Mouse (Mus musculus) G1E (cell line): ENCODE results near the gene Sema5a. TPM values are rescaled to one million over a fixed set of nuclear protein-coding genes. Genes with fewer than 3 reads are reported as not detected.
"Not testable (repeated sequence)": the region's sequence is repeated elsewhere in the genome, so short reads cannot be mapped to it uniquely, and the experiment has no call there.

Source experiments
- ATAC-seq: 2 replicates; pipeline ENCODE4 v1.8.0; 2016; ENCODE audit warnings: mild to moderate bottlenecking; ENCODE audit not compliant: insufficient number of reproducible peaks, poor library complexity, low FRiP score, severe bottlenecking; ENCODE audit errors: extremely low read depth
- DNase-seq: peaks from one replicate; pipeline ENCODE4 v3.0.0; 2012; ENCODE audit warnings: low spot score
- H3K27me3 ChIP-seq: 2 replicates; pipeline ENCODE4 v1.6.1; 2012; ENCODE audit warnings: mild to moderate bottlenecking, low read length, inconsistent platforms; ENCODE audit not compliant: insufficient read depth
- H3K36me3 ChIP-seq: replicated peaks from 2 replicates; pipeline ENCODE3; 2012; ENCODE audit warnings: mild to moderate bottlenecking, inconsistent platforms
- H3K4me1 ChIP-seq: 2 replicates; pipeline ENCODE4 v1.6.1; 2012; ENCODE audit warnings: low read depth, low read length, inconsistent platforms, mixed read lengths; ENCODE audit not compliant: insufficient read depth
- H3K4me3 ChIP-seq: 2 replicates; pipeline ENCODE4 v1.5.1; 2012; ENCODE audit warnings: low read depth, mild to moderate bottlenecking, inconsistent platforms, low read length, moderate library complexity, mixed read lengths
- H3K9me3 ChIP-seq: replicated peaks from 2 replicates; pipeline ENCODE4 v1.6.1; 2012; ENCODE audit warnings: inconsistent platforms
- CTCF ChIP-seq: IDR thresholded peaks from 2 replicates; pipeline ENCODE4 v1.5.1; 2012; ENCODE audit warnings: low read depth, low read length, inconsistent platforms, mixed read lengths
- GATA1 ChIP-seq: IDR thresholded peaks from 2 replicates; pipeline ENCODE4 v1.6.1; 2012; ENCODE audit warnings: borderline replicate concordance, low read length, inconsistent platforms, mixed read lengths
- GATA2 ChIP-seq: IDR thresholded peaks from 2 replicates; pipeline ENCODE4 v1.6.1; 2012; ENCODE audit warnings: low read depth, low read length, inconsistent platforms, borderline replicate concordance
- POLR2AphosphoS5 ChIP-seq: IDR thresholded peaks from 2 replicates; pipeline ENCODE4 v1.6.1; 2012; ENCODE audit warnings: low read depth, low read length, inconsistent platforms; ENCODE audit not compliant: insufficient replicate concordance
- TAL1 ChIP-seq: conservative IDR thresholded peaks from 2 replicates; pipeline ENCODE4 v1.6.1; 2012; ENCODE audit warnings: low read depth, low read length, inconsistent platforms, mixed read lengths
- polyA plus RNA-seq: library from polyadenylated mRNA; stranded (reverse); fragments of >175 nt; gene quantifications from 2 replicates; pipeline ENCODE4 v1.2.3, GENCODE M21; 2012
- total RNA-seq, 2 experiments: library from RNA; stranded (forward) in 1 of 2; stranded (reverse) in 1 of 2; fragments of 200-1000 nt in 1 of 2; fragments of >200 nt in 1 of 2; fragmentation: Nextera tagmentation in 1 of 2; gene quantifications; 2 replicates each; pipeline ENCODE4 v1.2.3; 2014 to 2017

Gene Sema5a
- total RNA-seq (2014; fragmentation: Nextera tagmentation) (not detected in 2 replicates), total RNA-seq (2017) (0.17 and 0.33 TPM in 2 replicates), polyA plus RNA-seq (not detected in 2 replicates)

DNA sequence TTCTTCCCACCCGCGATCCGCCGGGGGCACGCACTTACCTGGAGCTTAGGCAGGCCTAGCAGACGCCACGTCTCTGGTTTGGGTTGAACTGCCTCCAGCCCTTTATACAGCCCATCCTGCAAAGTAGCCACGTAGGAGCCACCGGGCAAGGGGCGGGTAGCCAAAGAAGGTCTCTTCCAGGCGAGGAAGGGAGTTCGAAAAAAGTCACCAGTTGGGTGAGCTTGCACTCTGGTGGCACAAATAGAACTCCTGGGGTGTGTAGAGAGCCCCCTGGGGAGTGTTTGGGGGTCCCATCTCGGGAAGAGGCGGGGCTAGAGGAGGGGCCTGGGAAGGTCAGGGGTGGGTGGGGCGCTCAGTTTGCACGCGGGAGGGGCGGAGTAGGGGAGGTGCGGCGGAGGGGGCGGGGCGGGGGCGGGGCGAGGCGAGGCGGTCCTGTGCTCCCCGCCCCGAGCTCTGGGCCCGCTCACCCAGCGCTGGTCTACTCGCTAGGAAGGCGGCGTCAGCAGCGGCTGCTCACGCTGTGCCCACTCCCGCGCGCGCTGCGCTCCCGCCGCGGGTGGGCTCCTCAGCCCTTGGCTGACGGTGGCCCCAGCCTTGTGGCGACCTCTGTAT is at the start of gene Sema5a:
Gene Sema5a (plus strand): TSS at position 467 of the 612 bp plus-strand sequence.
- Histone ChIP-seq H3K4me3 (no peak within 1 kb of the TSS), H3K36me3 (no peaks in the 10 kb centered on the region), H3K9me3 (peaks cover 17% of the 10 kb centered on the region), H3K27me3 (no peaks in the 10 kb centered on the region), H3K4me1 (no peaks in the 10 kb centered on the region)
- ATAC-seq (no peak), DNase-seq (no peak)
- TF ChIP-seq TAL1 (no peak), POLR2AphosphoS5 (no peak), GATA1 (no peak), GATA2 (no peak), CTCF (no peak)

DNA sequence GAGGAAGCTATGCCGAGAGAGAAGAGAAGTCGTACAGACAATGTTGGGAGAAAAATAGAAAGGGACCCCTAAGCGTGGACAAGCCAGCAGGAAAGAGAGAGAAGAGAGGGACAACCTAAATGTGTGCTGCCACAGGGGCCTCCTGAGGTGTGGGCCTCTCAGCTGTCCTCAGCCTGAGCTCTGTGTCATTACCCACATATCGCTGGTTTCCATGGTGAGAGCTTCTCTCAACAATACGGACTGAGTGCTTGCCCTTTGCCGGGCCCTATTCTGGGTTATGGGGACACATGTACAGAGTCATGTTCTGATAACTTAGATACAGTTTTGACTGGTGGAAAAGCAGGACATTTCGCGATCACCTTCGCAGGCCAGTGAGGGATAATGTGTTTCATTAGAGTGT is 46.5 kb upstream of the Sema5a start:
- H3K4me1 ChIP-seq = no peaks in the 10 kb centered on the region
- TF ChIP-seq CTCF (no peak), POLR2AphosphoS5 (no peak), GATA2 (no peak), TAL1 (no peak)

DNA sequence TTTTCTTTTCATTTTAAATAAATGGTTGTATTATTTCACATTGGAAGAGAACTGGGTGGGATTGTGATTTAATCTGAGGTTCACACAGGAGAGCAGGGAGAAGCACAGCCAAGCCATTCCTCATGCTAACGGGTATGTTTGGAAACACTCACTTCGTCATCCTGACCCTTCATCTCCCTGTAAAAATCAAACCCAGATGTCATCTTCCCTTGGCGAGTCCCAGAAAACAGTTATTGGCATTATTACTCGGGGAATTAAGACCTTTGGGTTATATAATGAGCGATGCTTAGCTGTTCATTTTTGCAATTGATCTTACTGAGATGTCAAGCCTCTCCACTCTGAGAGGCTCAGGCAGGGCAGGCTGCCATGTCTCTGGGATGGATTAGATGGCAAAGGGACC is 46.0 kb upstream of the Sema5a start:
- Histone ChIP-seq H3K4me1 (no peaks in the 10 kb centered on the region), H3K9me3 (peaks cover 4% of the 10 kb centered on the region; the same call in 1 of the 2 replicates), H3K36me3 (no peaks in the 10 kb centered on the region), H3K27me3 (no peaks in the 10 kb centered on the region), H3K4me3 (no peak overlapping the region)
- DNase-seq = no peak
- no peak for ATAC-seq
- TF ChIP-seq GATA2 = no peak
- TF ChIP-seq CTCF = no peak
- no peak for TF ChIP-seq GATA1
- no peak for TF ChIP-seq TAL1
- TF ChIP-seq POLR2AphosphoS5 = no peak

More for the DNA sequence above, 46.5 kb upstream of the Sema5a start:
- DNase-seq (no peak), ATAC-seq (no peak)
- Histone ChIP-seq H3K27me3 (no peaks in the 10 kb centered on the region), H3K9me3 (peaks cover 4% of the 10 kb centered on the region; the same call in 1 of the 2 replicates), H3K36me3 (no peaks in the 10 kb centered on the region), H3K4me3 (no peak overlapping the region)

DNA sequence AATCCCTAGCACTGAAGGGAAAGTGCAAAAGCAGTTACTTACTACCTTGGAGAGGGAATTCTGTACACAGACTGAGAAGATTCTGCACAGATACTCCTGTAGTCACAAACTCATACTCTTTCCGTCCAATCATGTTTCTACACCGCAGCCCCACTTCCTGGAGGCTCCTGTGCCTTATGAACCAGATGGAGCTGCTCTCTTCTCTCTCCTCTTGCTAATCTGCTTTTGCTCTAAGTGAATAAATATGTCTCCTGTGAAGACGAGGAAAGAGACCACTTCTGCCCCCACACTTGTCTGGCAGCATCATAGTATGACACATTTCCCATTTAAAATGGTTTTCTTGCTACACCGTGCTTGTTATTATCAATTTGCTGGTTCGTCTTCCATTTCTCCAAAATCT is 41.4 kb upstream of the Sema5a start:
- ATAC-seq (no peak), DNase-seq (no peak)
- TF ChIP-seq POLR2AphosphoS5 (no peak), GATA1 (no peak), CTCF (no peak)
- H3K4me1 ChIP-seq = no peaks in the 10 kb centered on the region
- H3K4me3 ChIP-seq = no peak overlapping the region
- peaks cover 3% of the 10 kb centered on the region; the same call in 1 of the 2 replicates for H3K9me3 ChIP-seq
- H3K27me3 ChIP-seq = no peaks in the 10 kb centered on the region
- H3K36me3 ChIP-seq = no peaks in the 10 kb centered on the region

DNA sequence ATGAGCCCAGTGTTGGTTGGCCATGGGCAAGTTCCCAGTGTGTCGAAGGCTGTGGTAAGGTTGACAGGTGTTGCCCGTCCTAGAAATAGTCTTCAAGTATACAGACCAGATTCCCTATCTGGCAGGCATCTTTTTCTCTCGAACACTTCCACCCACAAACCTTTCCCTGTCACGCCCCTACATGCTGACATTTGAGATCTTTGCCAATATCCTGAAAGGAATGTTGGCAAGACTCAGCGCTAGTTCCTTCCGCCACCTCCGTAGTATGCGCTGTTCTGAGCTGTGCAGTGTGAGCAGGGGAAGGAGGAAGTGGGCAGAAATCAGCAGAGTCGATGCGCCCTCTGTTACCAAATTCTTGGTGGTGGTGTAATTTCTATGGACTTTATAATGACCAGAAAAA is 39.7 kb upstream of the Sema5a start:
- TF ChIP-seq GATA2 (no peak), CTCF (no peak), POLR2AphosphoS5 (no peak), GATA1 (no peak), TAL1 (no peak)
- no peaks in the 10 kb centered on the region for H3K27me3 ChIP-seq
- H3K9me3 ChIP-seq = no peaks in the 10 kb centered on the region; the same call in 1 of the 2 replicates
- no peaks in the 10 kb centered on the region for H3K36me3 ChIP-seq
- ATAC-seq (no peak), DNase-seq (no peak)
- H3K4me3 ChIP-seq = no peak overlapping the region
- no peaks in the 10 kb centered on the region for H3K4me1 ChIP-seq

DNA sequence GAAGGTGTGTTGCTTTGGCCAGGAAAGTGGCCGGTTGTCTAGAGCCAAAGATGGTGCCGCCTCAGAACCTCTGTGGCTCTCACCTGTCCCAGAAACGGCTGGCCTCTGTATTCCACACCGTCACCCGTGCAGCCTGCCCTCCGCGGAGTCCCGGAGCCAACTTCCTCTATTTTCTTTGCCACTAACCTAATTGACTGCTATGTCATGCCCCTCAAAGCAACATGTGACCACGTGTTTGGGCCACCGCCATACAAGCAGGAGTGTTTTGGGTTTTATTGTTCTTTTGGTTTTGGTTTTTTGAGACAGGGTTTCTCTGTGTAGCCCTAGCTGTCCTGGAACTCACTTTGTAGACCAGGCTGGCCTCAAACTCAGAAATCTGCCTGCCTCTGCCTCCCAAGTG is 29.9 kb upstream of the Sema5a start:
- not testable (repeated sequence) for H3K9me3 ChIP-seq, H3K4me1 ChIP-seq, DNase-seq, ATAC-seq, H3K27me3 ChIP-seq, H3K36me3 ChIP-seq, H3K4me3 ChIP-seq

DNA sequence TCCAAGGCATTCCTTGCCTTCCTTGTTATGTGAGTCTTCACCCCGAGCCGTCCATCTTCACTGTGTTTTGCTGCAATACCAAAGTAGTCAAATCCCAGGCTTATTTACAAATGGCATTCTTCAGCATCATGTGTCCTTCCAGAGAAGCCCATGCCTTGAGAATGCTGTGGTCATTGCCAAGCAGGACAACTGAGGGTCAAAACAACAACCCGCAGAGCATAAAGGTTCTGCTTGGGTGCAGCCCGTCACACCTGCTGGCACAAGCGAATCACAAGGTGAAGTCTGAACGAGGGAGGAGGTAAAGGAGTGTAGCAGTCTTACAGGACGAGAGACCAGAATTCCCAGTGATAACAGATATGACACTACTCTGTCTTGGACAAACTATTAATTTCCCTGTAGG is 21.6 kb upstream of the Sema5a start:
- ATAC-seq (no peak), DNase-seq (no peak)
- no peaks in the 10 kb centered on the region for H3K4me1 ChIP-seq
- no peak overlapping the region for H3K4me3 ChIP-seq
- H3K9me3 ChIP-seq = no peaks in the 10 kb centered on the region
- TF ChIP-seq POLR2AphosphoS5 = no peak
- H3K27me3 ChIP-seq = no peaks in the 10 kb centered on the region
- no peaks in the 10 kb centered on the region for H3K36me3 ChIP-seq
